Mouse (Mus musculus) liver, embryonic 14.5 days (tissue): ENCODE data around the gene Mthfd1. TPM values are rescaled to one million over a fixed set of nuclear protein-coding genes. Genes with fewer than 3 reads are reported as not detected.

Source experiments
- ATAC-seq: fragments of 200-750 bp; cut with Nextera tagmentation; 2 replicates; pipeline ENCODE4 v1.8.0; 2017; ENCODE audit warnings: moderate number of reproducible peaks, mild to moderate bottlenecking, moderate library complexity; ENCODE audit not compliant: insufficient read depth
- DNase-seq, 3 experiments: peaks; one replicate each; pipeline ENCODE4 v3.0.0-alpha.2; 2012 to 2013; ENCODE audit warnings: low read depth in 3 of 3, low spot score in 3 of 3
- H3K27ac ChIP-seq: fragments of 300-500 bp; sonication (generic); 2 replicates; pipeline ENCODE4 v1.5.1; 2014; ENCODE audit warnings: moderate library complexity, mild to moderate bottlenecking, control low read depth, inconsistent platforms
- H3K27me3 ChIP-seq: fragments of 300-500 bp; sonication (generic); 2 replicates; pipeline ENCODE4 v1.6.1; 2014; ENCODE audit warnings: mild to moderate bottlenecking, low read length, moderate library complexity; ENCODE audit not compliant: control insufficient read depth, insufficient read depth
- H3K36me3 ChIP-seq: fragments of 300-500 bp; sonication (generic); replicated peaks from 2 replicates; pipeline ENCODE4 v1.6.1; 2014; ENCODE audit warnings: low read depth; ENCODE audit not compliant: control insufficient read depth, insufficient read depth
- H3K4me1 ChIP-seq, 2 experiments: fragments of 200-500 bp in 1 of 2; fragments of 300-500 bp in 1 of 2; sonication (generic) in 1 of 2; replicated peaks; 2 replicates each; pipeline ENCODE4 v1.6.1; 2012 to 2014; ENCODE audit warnings: antibody characterized with exemption in 1 of 2, inconsistent platforms in 1 of 2, low read length in 1 of 2; ENCODE audit not compliant: control insufficient read depth in 2 of 2, insufficient read depth in 2 of 2
- H3K4me2 ChIP-seq: fragments of 300-500 bp; sonication (generic); 2 replicates; pipeline ENCODE4 v1.6.1; 2014; ENCODE audit warnings: low read depth, mild to moderate bottlenecking, control low read depth, moderate library complexity
- H3K4me3 ChIP-seq, 2 experiments: fragments of 200-500 bp in 1 of 2; fragments of 300-500 bp in 1 of 2; sonication (generic) in 1 of 2; 2 replicates each; pipeline ENCODE4 v1.5.1; 2012 to 2014; ENCODE audit warnings: low read depth in 2 of 2, low read length in 2 of 2, mild to moderate bottlenecking in 2 of 2, control low read depth in 1 of 2, inconsistent platforms in 1 of 2, moderate library complexity in 1 of 2; ENCODE audit not compliant: insufficient read depth in 1 of 2
- H3K9ac ChIP-seq: fragments of 300-500 bp; sonication (generic); replicated peaks from 2 replicates; pipeline ENCODE4 v1.6.1; 2014; ENCODE audit warnings: mild to moderate bottlenecking, control low read depth, moderate library complexity
- H3K9me3 ChIP-seq: fragments of 300-500 bp; sonication (generic); 2 replicates; pipeline ENCODE4 v1.6.1; 2016; ENCODE audit warnings: low read length, mixed read lengths; ENCODE audit not compliant: control insufficient read depth
- CTCF ChIP-seq: IDR thresholded peaks from 2 replicates; pipeline ENCODE4 v1.5.1; 2016; ENCODE audit warnings: antibody characterized with exemption, low read depth, control low read depth
- EP300 ChIP-seq: IDR thresholded peaks from 2 replicates; pipeline ENCODE4 v1.6.1; 2016; ENCODE audit warnings: antibody characterized with exemption, low read depth
- WGBS: fragments of 180-500 bp; shearing (Covaris S2); extraction: QIAGEN DNeasy Blood & Tissue Kit; methylation state at CpG from one replicate; pipeline ENCODE4 v1.1.7; 2014; ENCODE audit not compliant: insufficient replicate concordance; 5-methylcytosine and 5-hydroxymethylcytosine counted together
- polyA plus RNA-seq, 2 experiments: library from polyadenylated mRNA; depleted of rRNA in 1 of 2; stranded (reverse) in 1 of 2; unstranded in 1 of 2; fragments of >200 nt; fragmentation: Nextera tagmentation in 1 of 2; extraction: Ambion mirVana in 1 of 2; gene quantifications; 2 replicates each; pipeline versions ENCODE4 v1.2.1 to v1.2.3; 2012 to 2014

Mthfd1 gene
- polyA plus RNA-seq, 2 experiments, result 58.5 to 83.5 TPM

DNA sequence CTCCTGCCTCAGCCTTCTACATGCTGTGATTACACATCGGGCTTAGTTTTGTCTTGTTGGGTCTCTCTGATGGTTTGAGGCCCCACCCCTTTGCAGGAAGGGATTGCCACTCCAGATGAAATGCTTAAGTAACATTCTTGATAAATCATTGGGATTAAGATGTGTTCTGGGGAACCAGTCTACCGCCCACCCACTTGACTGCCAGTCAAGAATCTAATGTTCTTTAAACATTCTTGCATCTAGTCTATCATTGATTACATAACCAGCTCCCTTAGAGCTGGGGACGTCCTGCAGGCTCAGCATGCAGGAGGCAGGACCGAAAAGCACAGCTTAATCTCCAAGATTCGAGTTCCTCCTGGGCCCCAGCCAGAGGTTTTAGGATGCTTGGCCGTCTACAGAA, 23.1 kb downstream of the Mthfd1 start:
- Histone ChIP-seq H3K27ac (no peak overlapping the region), H3K4me3 (no peak overlapping the region), H3K4me1 (peaks cover 0 to 6% of the 10 kb centered on the region in 2 experiments; a peak in 1 of 4 replicates), H3K27me3 (no peaks in the 10 kb centered on the region), H3K4me2 (no peak overlapping the region), H3K9me3 (no peaks in the 10 kb centered on the region), H3K9ac (no peak overlapping the region), H3K36me3 (peaks cover 9% of the 10 kb centered on the region)
- no peak for ATAC-seq
- no peak for DNase-seq
- WGBS, result 59% methylated on average over 6 of the region's 6 CpGs
- no peak for TF ChIP-seq EP300
- TF ChIP-seq CTCF, result no peak

DNA sequence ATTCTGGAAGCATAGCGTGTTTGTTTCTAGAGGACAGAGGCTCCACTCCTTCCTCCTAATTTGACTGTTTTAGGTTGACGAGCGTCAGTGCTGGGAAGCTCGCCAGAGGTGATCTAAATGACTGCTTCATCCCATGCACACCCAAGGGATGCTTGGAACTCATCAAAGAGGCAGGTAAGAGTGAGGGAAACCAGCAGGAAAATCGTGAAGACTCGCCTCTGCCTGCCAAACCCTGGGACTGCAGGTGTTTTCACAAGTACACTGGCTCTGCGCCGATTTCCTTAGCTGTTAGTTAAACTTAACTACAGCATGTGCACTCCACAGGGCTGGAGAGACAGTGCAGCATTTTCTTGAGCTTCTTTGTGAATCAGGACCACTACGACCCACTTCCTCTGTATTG, 25.5 kb downstream of the Mthfd1 start:
- no peaks in the 10 kb centered on the region for H3K27me3 ChIP-seq
- TF ChIP-seq EP300 (no peak), CTCF (no peak)
- no peak overlapping the region for H3K9ac ChIP-seq
- no peak overlapping the region for H3K4me3 ChIP-seq
- DNase-seq (no peak), ATAC-seq (no peak)
- H3K36me3 ChIP-seq, result peaks cover 19% of the 10 kb centered on the region
- no peaks in the 10 kb centered on the region for H3K4me1 ChIP-seq
- H3K4me2 ChIP-seq, result no peak overlapping the region
- no peak overlapping the region for H3K27ac ChIP-seq
- 81% methylated on average over 9 of the region's 9 CpGs for WGBS
- no peaks in the 10 kb centered on the region for H3K9me3 ChIP-seq

DNA sequence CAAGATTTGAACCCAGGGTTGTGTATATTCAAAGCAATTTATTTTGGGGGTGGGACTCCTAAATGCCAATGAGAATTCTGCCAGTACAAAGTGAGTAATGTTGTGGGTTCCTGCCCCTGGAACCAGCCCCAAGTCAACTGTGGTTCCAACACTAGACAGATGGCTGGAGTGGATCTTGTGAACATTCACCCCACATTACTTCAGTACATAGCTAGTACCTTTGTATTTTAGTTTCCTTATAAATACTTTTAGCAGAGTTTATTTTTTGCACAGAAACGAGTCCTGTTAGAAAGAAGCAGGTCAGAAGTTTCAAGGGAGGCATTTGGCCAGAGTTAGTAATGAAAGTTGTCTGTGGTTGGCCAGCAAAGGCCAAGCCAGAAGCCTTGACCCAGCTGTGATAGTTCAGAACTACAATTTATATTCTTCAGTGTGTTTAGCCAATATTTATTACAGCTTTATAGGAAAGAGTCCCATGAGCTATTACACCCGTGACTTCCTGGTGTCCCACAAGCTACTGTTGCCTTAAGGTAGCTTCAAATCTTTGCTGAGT, 26.1 kb downstream of the Mthfd1 start:
- H3K36me3 ChIP-seq, result peaks cover 23% of the 10 kb centered on the region

DNA sequence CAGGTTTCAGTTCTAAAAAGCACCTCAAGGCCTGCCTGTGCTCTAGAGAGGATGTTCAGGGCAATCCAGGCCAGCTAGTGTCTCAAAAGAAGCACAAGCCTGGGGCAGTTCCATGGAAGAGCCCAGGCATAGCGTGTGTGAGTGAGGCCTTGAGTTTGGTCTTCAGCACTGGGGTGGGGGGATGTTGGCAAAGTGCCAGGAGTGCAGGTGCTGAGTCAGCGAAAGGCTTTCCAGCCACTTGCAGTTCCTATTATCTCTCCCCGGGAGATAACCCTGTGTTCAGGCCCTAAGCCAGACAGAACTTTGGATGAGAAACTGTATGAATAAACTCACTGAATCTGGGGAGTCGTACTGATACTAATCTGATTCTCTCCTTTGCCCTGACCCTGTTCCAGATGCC, 27.0 kb downstream of the Mthfd1 start:
- no peak for DNase-seq
- Histone ChIP-seq H3K27ac (no peak overlapping the region), H3K4me2 (no peak overlapping the region), H3K4me1 (no peaks in the 10 kb centered on the region), H3K36me3 (peaks cover 25% of the 10 kb centered on the region), H3K9ac (no peak overlapping the region), H3K4me3 (no peak overlapping the region), H3K9me3 (no peaks in the 10 kb centered on the region), H3K27me3 (no peaks in the 10 kb centered on the region)
- no peak for ATAC-seq
- 62% methylated on average over 4 of the region's 4 CpGs for WGBS
- TF ChIP-seq EP300 (no peak), CTCF (no peak)

More for the DNA sequence above, 26.1 kb downstream of the Mthfd1 start:
- no peak overlapping the region for H3K27ac ChIP-seq
- no peaks in the 10 kb centered on the region for H3K4me1 ChIP-seq
- ATAC-seq (no peak), DNase-seq (no peak)
- H3K27me3 ChIP-seq, result no peaks in the 10 kb centered on the region
- 64% methylated on average over 2 of the region's 2 CpGs for WGBS
- no peak overlapping the region for H3K9ac ChIP-seq
- H3K4me3 ChIP-seq, result no peak overlapping the region
- H3K9me3 ChIP-seq, result no peaks in the 10 kb centered on the region
- TF ChIP-seq CTCF (no peak), EP300 (no peak)
- no peak overlapping the region for H3K4me2 ChIP-seq

DNA sequence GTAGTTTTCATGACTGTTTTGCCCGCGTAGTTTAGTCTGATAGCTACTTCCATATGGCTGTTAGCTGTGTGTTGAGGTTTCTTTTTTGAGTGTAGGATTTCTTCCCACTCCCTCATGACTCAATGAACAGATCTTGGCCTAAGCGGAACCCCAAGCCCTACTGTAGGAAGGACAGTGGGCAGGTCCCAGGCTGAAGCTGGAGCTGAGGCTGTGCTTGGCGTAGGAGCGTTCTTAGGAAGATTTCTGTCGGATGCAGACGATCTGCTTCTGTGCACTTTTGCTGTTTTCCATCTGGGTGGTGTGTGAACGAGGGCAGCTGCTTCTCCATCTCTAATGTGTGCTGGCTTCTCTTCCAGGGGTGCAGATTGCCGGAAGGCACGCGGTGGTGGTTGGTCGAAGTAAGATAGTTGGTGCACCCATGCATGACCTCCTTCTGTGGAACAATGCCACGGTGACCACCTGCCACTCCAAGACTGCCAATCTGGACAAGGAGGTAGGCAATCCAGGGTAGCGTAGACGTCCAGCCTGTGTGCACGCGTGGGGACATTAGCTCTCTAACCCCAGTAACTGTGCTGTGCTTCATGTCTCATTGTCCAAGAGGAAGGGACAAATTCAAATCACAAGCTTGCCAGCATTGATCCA, 27.6 kb downstream of the Mthfd1 start:
- DNase-seq (no peak), ATAC-seq (no peak)
- H3K4me2 ChIP-seq, result no peak overlapping the region
- no peak for TF ChIP-seq CTCF
- TF ChIP-seq EP300, result no peak
- no peak overlapping the region for H3K27ac ChIP-seq
- no peak overlapping the region for H3K4me3 ChIP-seq
- H3K9ac ChIP-seq, result no peak overlapping the region
- peaks cover 25% of the 10 kb centered on the region for H3K36me3 ChIP-seq
- H3K4me1 ChIP-seq, result no peaks in the 10 kb centered on the region
- 87% methylated on average over 17 of the region's 17 CpGs for WGBS
- no peaks in the 10 kb centered on the region for H3K27me3 ChIP-seq
- H3K9me3 ChIP-seq, result no peaks in the 10 kb centered on the region
